Mouse (Mus musculus) olfactory bulb, adult 2 months (tissue): ENCODE data around the gene T2.

Experiments used
- CTCF ChIP-seq: fragments of 200-500 bp; IDR thresholded peaks from 2 replicates; pipeline ENCODE4 v1.5.1; 2012; ENCODE audit warnings: low read depth, mild to moderate bottlenecking, low read length, moderate library complexity; ENCODE audit not compliant: insufficient read depth
- POLR2A ChIP-seq: fragments of 200-500 bp; IDR thresholded peaks from 2 replicates; pipeline ENCODE4 v1.6.1; 2012; ENCODE audit warnings: mild to moderate bottlenecking, low read depth, low read length, moderate library complexity; ENCODE audit not compliant: insufficient read depth

- TF ChIP-seq POLR2A (no peak), CTCF (no peak)
Observed at GRCm38 (mm10) chr17:8342706-8343105, 13.1 kb upstream of the T2 start.
